Mouse (Mus musculus) Muller cell, postnatal 12 days (primary cell): ENCODE data around the gene Trmt2a.

Source experiments
- DNase-seq: peaks from one replicate; pipeline ENCODE4 v3.0.0-alpha.2; 2015; ENCODE audit errors: inconsistent ontology term

Gene Trmt2a

DNA sequence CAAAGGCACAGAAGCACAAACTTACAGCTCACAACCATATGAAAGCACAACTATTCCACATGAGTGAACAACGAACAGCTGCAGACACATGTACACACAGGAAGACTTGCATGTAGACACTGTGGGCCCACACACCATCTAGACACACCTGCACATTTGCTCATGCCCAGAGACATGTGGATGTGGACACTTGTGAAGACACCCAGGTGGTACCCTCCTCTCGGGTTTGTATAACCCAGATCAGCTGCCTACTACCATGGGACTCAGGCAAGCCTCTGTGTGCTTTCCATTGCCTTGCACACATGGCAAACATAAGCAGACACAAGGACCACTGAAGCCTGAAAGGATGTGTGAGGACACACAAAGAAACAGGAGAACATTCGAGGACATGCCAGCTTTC lies 17.4 kb upstream of the Trmt2a start:
- no peak for DNase-seq

GRCm38 (mm10) chr16:18231451-18231850 lies 17.0 kb upstream of the Trmt2a start:
- DNase-seq, result no peak

DNA sequence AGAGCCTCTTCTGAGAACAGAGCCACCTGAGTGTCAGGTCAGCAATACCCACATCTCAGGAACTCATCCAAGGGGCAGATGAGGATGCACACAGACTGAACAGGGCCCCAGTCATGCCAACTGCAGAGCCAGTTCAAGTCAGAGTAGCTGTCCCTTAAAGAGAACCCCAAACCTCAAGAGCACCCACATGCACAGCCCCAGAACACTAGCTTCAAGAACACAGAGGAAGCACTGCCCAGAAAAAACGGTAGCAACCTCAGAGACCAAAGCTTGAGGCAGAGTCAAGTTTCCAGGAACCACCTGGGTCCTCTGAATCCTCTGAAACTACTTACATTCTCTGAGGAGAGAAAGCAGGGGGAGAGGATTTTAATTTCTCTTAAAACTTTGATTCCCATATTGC lies 15.0 kb upstream of the Trmt2a start:
- no peak for DNase-seq

DNA sequence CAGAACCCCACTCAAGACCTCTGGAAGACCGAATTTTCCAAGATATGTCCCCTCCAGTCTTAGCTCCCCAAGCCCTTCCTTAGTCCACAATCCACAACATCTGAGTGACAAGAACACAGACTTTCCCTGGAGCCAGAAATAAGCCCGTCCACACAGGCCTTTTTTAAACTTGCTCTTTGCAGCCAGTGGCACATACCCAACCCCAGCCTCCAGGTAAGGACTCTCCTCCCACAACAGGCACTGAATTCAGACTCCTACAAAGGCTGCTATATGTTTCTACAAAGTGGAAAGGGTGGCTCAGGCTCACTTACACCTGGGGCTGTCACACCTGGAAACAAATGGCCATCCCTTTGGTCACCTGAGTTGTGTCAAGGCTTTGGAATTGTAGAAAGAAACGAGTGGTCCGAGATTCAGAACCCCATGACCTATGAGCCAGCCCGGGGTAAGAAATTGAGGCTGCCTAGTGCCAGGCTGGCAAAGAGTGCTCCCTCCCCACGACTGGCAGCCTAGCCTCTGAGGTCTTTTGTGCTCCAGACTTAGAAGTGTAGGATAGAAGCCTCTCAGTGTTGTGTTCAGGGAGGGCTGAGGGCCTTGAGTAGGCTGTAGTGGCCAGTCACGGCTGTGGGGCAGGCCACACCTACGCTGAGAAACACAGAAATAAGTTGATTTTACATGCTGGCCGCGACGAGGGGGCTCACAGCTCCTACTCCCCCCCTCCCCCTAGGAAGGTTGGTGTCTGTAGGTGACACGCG lies 14.4 kb upstream of the Trmt2a start:
- DNase-seq, result peak; percentile 42

DNA sequence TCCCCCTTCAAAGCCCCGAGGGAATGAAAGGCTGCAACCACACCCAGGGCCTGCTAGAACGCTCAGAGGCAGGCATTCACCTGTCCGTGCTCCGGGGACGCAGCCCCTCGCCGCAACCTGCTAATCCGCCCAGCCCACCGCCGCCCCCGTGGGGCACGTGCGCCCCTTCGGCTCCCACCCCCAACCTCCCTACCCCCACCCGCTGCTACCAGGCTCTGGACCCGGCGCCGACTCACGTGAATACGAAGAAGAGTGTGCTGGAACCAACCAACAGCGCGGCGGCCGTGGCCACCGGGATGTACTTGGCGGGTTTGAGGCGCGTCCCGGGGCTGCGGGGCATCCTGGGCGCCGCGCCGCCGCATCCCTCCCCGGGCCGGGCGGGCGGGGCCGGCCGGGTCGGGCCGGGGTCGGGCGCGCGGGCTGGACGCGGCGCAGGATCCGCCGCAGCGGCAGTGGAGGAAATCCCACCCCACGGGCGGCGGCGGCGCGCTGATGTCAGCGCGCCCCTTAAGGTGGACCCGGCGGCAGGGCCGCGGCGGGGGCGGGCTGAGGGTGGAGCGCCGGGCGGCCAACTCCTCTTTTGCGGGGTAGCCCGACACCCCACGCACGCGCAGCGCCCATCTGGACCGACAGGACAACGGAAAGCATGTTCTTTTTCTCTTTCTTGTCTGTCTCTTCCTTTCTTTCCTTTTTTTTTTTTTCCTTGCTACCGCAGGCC lies 13.6 kb upstream of the Trmt2a start, which contains the start of gene Zdhhc8:
TSS of gene Zdhhc8 (minus strand) at position 466 of the 718 bp plus-strand sequence.
- DNase-seq, result peak; percentile 89

- peak; percentile 69 for DNase-seq
Measured at GRCm38 (mm10) chr16:18235389-18236065, 13.0 kb upstream of the Trmt2a start.

- no peak for DNase-seq
Measured at GRCm38 (mm10) chr16:18236676-18237501, 11.6 kb upstream of the Trmt2a start.

DNA sequence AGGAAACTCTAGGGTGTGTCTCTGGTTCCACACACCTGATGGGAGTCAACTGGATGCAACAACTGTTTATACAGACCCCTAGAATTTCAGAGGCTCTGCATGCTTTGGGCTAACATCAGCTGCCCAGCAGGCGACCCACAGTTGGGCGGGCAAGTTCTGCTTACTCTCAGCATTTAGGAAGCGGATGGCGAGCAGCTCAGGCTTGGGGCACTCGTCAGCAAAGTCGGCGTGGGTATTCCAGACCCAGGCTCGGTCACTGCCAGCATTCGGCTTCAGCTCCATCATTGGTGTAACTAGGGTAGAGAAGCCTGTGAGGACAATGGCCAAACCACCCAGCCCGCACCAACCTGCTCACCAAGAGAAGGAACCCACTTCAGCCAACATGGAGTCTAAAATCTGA lies 6.9 kb upstream of the Trmt2a start:
- no peak for DNase-seq

DNA sequence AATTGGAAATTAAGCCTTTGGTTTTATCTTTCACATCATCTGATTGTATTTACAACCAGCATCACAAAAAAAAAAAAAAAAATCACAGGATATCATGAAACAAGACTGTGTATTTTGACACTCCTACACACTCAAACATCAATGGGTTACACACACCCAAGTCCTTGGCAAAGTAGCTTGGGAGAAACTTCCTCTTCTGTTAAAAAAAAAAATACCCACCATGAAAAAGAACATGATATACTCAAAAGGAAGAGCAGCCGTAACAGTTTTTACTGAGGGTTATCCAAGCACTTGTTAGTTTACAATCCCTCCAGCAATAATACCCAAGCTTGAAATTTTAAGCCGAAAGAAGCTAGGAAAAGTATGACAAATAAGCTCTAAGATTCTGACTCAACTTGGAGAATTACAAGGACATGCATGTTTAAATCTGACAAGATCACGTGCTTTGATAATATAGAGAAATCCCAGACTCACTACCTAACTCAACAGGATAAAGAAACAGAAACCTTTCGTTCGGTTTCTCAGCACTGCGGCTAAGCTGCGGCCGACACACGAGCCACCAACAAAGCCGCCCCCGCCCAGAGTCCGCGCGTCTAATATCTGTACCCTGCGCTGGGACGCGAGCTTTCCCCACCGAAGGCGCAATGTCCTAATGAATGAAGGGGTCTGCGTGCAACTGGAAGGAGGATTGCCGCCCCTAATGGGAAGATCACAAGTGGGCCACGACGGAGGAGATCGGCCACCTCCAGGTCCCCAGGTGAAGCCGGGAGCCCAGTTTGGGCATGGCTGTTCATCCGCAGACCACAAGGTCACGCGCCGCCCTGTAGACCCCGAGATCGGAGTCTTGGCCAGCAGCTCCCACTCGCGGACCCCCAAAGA lies 719 bp upstream of the Trmt2a start:
- peak; percentile 55 for DNase-seq

GRCm38 (mm10) chr16:18249364-18249967 lies 987 bp downstream of the Trmt2a start:
- DNase-seq, result no peak

GRCm38 (mm10) chr16:18250231-18250630 lies 1.8 kb downstream of the Trmt2a start:
- no peak for DNase-seq

DNA sequence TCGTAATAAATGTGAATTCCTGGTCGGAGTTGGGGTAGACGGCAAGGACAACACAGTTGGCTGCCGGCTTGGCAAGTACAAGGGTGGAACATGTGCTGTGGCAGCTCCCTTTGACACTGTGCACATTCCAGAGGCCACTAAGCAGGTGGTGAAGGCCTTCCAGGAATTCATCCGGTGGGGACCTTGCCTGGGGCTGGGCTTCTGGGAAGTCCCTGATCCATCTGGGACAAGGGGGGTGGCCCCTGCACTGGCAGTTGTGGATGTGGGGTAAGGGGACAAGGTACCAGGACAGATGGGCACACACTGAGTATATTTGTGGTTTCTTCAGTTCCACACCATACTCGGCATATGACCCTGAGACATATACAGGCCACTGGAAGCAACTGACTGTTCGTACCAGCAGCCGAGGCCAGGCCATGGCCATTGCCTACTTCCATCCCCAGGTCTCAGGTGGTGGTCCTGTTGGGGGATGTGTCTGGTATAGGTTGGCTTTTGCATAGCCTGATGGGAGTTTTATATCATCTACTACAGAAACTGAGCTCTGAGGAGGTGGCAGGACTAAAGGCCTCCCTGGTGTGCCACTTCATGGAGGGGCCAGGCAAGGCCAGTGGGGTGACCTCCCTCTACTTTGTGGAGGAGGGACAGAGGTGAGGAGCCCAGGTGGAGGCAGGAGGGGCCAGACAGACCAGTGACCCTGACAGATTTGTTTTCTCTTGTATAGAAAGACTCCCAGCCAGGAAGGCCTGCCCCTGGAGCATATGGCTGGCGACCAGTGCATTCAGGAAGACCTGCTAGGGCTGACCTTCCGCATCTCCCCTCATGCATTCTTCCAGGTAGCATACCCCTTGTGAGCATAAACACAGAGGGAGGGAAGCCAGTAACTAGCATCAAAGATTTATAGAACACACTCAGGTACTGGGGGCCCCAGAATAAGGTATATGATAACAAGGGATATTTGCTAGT lies 2.6 kb downstream of the Trmt2a start:
- peak; percentile 79 for DNase-seq

GRCm38 (mm10) chr16:18252736-18253135 lies 4.3 kb downstream of the Trmt2a start:
- no peak for DNase-seq

- DNase-seq, result no peak
Measured at GRCm38 (mm10) chr16:18253866-18254265, 5.4 kb downstream of the Trmt2a start.

DNA sequence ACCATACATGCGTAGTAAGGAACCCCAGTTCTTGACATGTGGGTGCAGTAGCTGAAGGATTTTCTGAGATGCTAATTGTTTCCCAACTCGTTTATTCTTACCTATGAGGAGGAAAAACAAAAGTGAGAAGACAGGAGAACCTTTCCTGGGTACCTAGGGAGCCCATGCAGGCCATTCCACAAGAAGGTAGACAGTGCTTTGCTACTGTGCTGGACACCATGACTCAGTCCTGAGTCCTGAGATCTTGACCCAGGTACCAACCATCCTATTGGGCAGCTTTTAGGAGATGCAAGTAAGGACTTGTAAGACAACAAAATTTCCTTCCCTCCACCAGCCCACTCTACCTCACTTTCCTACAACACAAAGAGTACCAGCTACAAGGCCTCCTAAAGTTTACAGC lies 9.7 kb downstream of the Trmt2a start, which contains the start of gene Gm49776:
TSS of gene Gm49776 (minus strand) at position 101 of the 400 bp plus-strand sequence.
- DNase-seq, result no peak

- no peak for DNase-seq
Measured at GRCm38 (mm10) chr16:18265024-18265423, 16.5 kb downstream of the Trmt2a start.

GRCm38 (mm10) chr16:18268182-18268581 lies 19.7 kb downstream of the Trmt2a start:
- no peak for DNase-seq

DNA sequence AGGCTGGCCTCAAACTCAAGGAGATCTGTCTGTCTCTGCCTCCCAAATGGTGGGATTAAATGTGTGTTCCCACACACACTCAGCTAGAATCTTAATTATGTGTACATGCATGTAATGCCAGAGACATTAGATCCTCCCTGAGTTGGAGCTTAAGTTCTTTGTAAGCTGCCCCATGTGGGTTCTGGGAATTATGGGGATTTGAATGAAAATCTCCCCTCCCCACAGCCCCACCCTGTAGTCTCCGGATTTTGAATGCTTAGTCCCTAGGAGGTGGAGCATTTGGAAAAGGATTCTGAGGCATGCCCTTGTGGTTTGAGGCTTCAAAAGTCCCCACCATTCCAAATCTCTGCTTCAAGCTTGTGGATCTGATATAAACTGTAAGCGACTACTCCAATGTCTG lies 26.7 kb downstream of the Trmt2a start:
- DNase-seq, result peak; percentile 25

GRCm38 (mm10) chr16:18288166-18288565 lies 39.7 kb downstream of the Trmt2a start:
- peak; percentile 50 for DNase-seq
